Mouse (Mus musculus) urinary bladder, postnatal 10 days (tissue): ENCODE measurements around the gene Serpina1a.
"Not testable (repeated sequence)": the region's sequence is repeated elsewhere in the genome, so short reads cannot be mapped to it uniquely, and the experiment has no call there.

Experiments used
- DNase-seq: peaks from one replicate; pipeline ENCODE4 v3.0.0; 2022; ENCODE audit warnings: low spot score

The Serpina1a gene

DNA sequence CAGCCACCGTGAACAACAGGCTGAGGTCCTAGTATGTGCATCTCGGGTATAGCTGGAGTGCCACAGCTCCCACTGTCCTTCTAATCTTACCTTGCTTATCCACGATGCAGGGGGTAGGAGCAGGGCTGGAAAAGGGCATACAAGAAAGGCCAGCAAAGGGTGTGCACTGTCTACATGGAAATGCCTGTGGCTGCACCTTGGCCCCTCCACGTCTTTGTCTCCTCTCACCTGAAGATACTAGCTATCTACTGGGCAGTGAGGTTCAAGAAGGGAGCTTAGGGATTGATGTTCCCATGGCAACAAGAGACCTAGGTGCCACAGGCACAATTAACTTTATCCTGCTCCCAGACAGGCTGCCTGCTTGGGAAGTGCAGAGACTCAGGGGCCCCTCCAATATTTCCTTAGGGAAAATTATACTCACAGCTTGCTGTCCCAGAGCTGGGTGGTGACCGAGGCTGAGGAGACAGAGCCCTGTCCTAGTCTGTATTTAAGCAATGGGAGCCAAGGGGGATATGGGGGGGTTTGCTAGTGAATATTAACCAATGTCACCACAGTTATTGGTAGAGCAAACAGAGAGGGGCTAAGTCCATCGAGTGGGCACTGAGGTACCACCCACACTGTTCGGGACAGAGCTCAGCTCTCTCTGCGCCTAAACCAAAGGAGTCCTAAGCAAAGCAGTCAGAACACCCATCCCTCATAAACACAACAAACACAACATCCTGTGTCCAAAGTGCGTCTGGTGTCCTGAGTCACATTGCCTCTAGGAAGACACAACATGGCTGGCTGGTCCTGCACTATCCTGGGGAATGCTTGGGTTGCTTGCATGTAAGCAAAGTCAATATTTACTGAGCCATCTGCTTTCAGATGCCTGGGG is at the start of gene Serpina1a:
TSS of gene Serpina1a (minus strand) at position 462 of the 874 bp plus-strand sequence.
- DNase-seq: not testable (repeated sequence)

- not testable (repeated sequence) for DNase-seq
Observed at GRCm38 (mm10) chr12:103909181-103909580, 45.8 kb upstream of the Serpina1a start.

DNA sequence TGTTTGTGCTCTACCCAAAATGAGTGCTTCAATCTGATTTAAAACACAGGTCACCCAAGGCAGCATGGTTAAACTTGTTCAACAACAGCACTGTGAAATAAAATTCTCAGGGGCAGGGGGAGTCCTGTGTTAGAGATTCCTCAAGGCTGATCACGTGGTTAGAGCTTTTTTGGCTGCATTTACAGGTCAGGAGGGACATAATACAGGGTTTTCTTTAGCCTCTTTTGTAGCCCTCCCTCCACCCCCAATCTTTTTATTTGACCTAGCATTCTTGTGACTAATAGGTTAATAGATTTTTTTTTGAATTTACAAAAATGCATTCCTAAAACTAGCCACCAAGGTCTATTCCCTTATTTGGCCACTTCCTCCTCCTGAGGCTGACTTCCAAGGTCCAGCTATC is 44.4 kb upstream of the Serpina1a start:
- not testable (repeated sequence) for DNase-seq

DNA sequence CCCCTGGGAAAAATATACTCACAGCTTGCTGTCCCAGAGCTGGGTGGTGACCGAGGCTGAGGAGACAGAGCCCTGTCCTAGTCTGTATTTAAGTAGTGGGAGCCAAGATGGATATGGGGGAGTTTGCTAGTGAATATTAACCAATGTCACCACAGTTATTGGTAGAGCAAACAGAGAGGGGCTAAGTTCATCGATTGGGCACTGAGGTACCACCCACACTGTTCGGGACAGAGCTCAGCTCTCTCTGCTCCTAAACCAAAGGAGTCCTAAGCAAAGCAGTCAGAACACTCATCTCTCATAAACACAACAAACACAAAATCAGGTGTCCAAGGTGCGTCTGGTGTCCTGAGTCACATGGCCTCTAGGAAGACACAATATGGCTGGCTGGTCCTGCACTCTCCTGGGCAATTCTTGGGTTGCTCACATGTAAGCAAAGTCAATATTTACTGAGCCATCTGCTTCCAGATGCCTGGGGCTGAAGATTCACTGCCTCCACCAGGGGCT is 41.5 kb upstream of the Serpina1a start, which contains the start of gene Serpina1c:
TSS of gene Serpina1c (minus strand) at position 51 of the 504 bp plus-strand sequence.
- DNase-seq: not testable (repeated sequence)

DNA sequence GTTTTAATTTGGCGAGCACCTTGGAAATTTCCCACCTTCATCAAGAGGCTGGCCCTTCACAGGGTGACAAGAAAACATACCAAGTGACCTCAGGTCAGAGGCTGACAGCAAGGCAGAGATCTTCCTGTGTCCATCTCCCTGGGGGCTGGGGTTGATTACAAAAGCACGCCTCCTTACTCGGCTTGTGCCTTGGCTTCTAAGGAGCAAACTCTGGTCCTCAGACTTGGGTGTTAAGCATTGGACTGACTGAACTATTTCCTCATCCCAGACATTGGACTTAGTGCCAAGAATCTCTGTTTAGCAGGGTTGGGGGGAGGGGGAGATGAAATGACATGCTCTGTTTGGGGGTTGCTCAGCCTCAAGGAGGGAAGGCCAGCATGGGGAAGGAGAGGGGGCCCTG is 38.6 kb upstream of the Serpina1a start:
- DNase-seq: not testable (repeated sequence)

GRCm38 (mm10) chr12:103866873-103867272 is 3.5 kb upstream of the Serpina1a start:
- DNase-seq: not testable (repeated sequence)

- DNase-seq: no peak
Observed at GRCm38 (mm10) chr12:103860976-103861375, 2.4 kb downstream of the Serpina1a start.

DNA sequence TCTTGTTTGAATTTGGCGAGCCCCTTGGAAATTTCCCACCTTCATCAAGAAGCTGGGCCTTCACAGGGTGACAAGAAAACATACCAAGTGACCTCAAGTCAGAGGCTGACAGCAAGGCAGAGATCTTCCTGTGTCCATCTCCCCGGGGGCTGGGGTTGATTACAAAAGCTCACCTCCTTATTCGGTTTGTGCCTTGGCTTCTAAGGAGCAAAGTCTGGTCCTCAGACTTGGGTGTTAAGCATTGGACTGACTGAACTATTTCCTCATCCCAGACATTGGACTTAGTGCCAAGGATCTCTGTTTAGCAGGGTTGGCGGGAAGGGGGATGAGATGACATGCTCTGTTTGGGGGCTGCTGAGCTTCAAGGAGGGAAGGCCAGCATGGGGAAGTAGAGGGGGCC is 2.8 kb downstream of the Serpina1a start:
- DNase-seq: not testable (repeated sequence)

DNA sequence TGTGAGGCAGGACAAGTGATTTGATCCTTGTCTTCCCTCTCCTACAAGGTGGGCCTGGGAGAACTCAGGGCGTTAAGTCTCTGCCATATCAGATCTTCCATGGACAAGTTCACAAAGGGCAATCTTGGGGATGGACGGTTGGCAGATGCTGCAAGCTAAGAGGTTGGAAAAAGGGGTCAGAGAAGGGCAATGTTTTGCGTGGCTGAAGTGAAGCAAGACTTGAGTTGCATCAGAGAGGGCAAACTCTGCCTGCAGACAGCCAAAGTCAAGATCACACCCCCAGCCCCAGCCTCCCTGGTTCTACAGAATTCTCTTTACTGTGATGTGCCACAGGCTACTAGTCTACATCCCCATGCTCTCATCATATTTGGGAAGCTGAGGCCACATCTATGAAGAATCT is 3.8 kb downstream of the Serpina1a start:
- DNase-seq: not testable (repeated sequence)

- not testable (repeated sequence) for DNase-seq
Observed at GRCm38 (mm10) chr12:103853032-103853431, 10.3 kb downstream of the Serpina1a start.

GRCm38 (mm10) chr12:103830273-103830672 is 33.1 kb downstream of the Serpina1a start, which contains the start of gene Serpina1b:
TSS of gene Serpina1b (minus strand) at chr12:103830373.
- not testable (repeated sequence) for DNase-seq

DNA sequence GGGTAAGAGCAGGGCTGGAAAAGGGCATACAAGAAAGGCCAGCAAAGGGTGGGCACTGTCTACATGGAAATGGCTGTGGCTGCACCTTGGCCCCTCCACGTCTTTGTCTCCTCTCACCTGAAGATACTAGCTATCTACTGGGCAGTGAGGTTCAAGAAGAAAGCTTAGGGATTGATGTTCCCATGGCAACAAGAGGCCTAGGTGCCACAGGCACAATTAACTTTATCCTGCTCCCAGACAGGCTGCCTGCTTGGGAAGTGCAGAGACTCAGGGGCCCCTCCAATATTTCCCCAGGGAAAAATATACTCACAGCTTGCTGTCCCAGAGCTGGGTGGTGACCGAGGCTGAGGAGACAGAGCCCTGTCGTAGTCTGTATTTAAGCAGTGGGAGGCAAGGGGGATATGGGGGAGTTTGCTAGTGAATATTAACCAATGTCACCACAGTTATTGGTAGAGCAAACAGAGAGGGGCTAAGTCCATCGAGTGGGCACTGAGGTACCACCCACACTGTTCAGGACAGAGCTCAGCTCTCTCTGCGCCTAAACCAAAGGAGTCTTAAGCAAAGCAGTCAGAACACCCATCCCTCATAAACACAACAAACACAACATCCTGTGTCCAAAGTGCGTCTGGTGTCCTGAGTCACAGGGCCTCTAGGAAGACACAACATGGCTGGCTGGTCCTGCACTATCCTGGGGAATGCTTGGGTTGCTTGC is 35.5 kb downstream of the Serpina1a start:
- DNase-seq: not testable (repeated sequence)

DNA sequence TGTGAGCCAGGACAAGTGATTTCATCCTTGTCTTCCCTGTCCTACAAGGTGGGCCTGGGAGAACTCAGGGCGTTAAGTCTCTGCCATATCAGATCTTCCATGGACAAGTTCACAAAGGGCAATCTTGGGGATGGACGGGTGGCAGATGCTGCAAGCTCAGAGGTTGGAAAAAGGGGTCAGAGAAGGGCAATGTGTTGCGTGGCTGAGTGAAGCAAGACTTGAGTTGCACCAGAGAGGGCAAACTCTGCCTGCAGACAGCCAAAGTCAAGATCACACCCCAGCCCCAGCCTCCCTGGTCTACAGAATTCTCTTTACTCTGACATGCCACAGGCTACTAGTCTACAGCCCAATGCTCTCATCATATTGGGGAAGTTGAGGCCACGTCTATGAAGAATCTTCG is 39.5 kb downstream of the Serpina1a start:
- DNase-seq: not testable (repeated sequence)
